Comparison of ENCODE assay signal across 23 mouse cellular contexts in genomic region chr2:50741337-50741736, GRCm38 (mm10).
"Had no signal": no experiment of that assay in that cellular context is flagged by ENCODE, and none has a peak within 500 bp of the region (broad histone marks: within the 10 kb centered on the region; RNA-seq: fewer than 3 reads in every experiment).

No protein-coding gene starts in this region.

- H3K4me3 ChIP-seq: intestine, embryonic 15.5 days; kidney, embryonic 15.5 days; limb, embryonic 12.5 days; limb, embryonic 15.5 days; megakaryocyte, embryonic 14.5 days; midbrain, embryonic 10.5 days; midbrain, embryonic 13.5 days; myocyte; neural tube, embryonic 13.5 days; stomach, embryonic 15.5 days had no signal

- H3K36me3 ChIP-seq: intestine, embryonic 15.5 days; kidney, embryonic 15.5 days; limb, embryonic 12.5 days; limb, embryonic 15.5 days; midbrain, embryonic 10.5 days; midbrain, embryonic 13.5 days; neural tube, embryonic 13.5 days; stomach, embryonic 15.5 days had no signal

- H3K27me3 ChIP-seq: intestine, embryonic 15.5 days; kidney, embryonic 15.5 days; limb, embryonic 12.5 days; limb, embryonic 15.5 days; megakaryocyte, embryonic 14.5 days; midbrain, embryonic 13.5 days; neural tube, embryonic 13.5 days; stomach, embryonic 15.5 days had no signal

- H3K27ac ChIP-seq: intestine, embryonic 15.5 days; kidney, embryonic 15.5 days; limb, embryonic 12.5 days; limb, embryonic 15.5 days; liver, embryonic 14.5 days; midbrain, embryonic 10.5 days; midbrain, embryonic 13.5 days; neural tube, embryonic 13.5 days; stomach, embryonic 15.5 days had no signal

- H3K9ac ChIP-seq: intestine, embryonic 15.5 days; kidney, embryonic 15.5 days; limb, embryonic 12.5 days; limb, embryonic 15.5 days; liver, embryonic 14.5 days; midbrain, embryonic 13.5 days; neural tube, embryonic 13.5 days; stomach, embryonic 15.5 days had no signal

- H3K9me3 ChIP-seq: intestine, embryonic 15.5 days; kidney, embryonic 15.5 days; limb, embryonic 12.5 days; limb, embryonic 15.5 days; megakaryocyte, embryonic 14.5 days; midbrain, embryonic 10.5 days; midbrain, embryonic 13.5 days; neural tube, embryonic 13.5 days; stomach, embryonic 15.5 days had no signal

- ATAC-seq: intestine, embryonic 15.5 days; midbrain, embryonic 13.5 days; midbrain, embryonic 16.5 days had no signal

- H3K4me1 ChIP-seq: intestine, embryonic 15.5 days; stomach, embryonic 15.5 days had no signal

- DNase-seq: kidney, adult 11 months; kidney, adult 8-10 months; kidney, postnatal 10 days; kidney, postnatal 36 days; left cerebral cortex, postnatal 4 days; lung, adult 18-20 months; lung, postnatal 36 days; retina, postnatal 1 day; right cerebral cortex, postnatal 25 days; spleen, adult 18-20 months; thymus, postnatal 25 days had no signal

- H3K4me2 ChIP-seq: intestine, embryonic 15.5 days; kidney, embryonic 15.5 days; limb, embryonic 12.5 days; limb, embryonic 15.5 days; midbrain, embryonic 13.5 days; neural tube, embryonic 13.5 days; stomach, embryonic 15.5 days had no signal
